Mouse (Mus musculus) small intestine, adult 2 months (tissue): ENCODE results near the gene Olfr1461.

Source experiments
- CTCF ChIP-seq: fragments of 200-500 bp; IDR thresholded peaks from 2 replicates; pipeline ENCODE4 v1.5.1; 2012; ENCODE audit warnings: low read depth, mild to moderate bottlenecking, control low read depth, inconsistent platforms, low read length, moderate library complexity, mixed read lengths; ENCODE audit not compliant: insufficient replicate concordance, insufficient read length; ENCODE audit errors: extremely low read depth
- POLR2A ChIP-seq: fragments of 200-500 bp; IDR thresholded peaks from 2 replicates; pipeline ENCODE4 v1.6.1; 2012; ENCODE audit warnings: low read depth, mild to moderate bottlenecking, control low read depth, inconsistent platforms, low read length, moderate library complexity

DNA sequence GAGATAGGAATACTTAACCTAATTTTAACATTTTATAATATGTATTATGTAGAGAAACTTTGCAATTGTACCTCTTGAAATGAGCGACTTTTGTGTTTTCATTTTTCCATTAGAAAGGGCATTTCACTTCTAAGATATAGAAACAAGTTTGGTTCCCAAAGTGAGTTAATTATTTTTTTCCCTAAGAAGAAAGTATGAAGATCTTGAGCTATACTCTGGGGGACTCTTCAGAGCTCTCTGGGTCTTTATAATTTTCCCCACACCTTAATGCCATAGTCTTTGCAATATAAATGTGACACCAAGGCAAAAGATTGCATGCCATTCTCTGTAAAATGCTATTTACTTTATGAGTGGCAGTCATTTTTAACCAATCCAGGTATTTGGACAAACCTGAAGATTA, 22.6 kb downstream of the Olfr1461 start, which contains the start of gene Olfr1462:
- TF ChIP-seq CTCF (no peak), POLR2A (no peak)
